Comparison of ENCODE assay signal across 23 mouse cellular contexts in the genomic region with DNA sequence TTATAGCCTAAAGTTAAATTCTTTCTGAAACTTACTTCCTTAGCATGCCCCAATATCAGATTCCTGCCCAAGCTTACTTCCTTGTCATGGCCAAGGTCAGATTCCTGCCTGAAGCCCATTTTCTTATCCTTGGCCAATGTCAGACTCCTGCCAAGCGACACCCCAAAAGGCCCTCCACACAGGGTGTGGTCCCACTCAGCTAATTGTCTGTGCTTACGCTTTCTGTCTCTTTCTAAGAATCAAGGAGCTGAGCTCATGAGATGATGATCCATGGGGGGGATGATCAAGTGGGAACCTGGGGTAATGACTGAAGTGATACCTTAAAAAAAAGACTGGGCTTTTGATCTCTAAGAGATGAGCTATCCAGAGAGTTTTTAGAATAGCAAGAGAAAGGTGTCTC. TPM values are rescaled to one million over a fixed set of nuclear protein-coding genes. Genes with fewer than 3 reads are reported as not detected.
DNase-seq lines count a peak whose midpoint lies in the region; ATAC-seq and TF ChIP-seq lines count a peak whose summit lies in the region.
"Had no signal": no experiment of that assay in that cellular context is flagged by ENCODE, and none has a peak within 500 bp of the region (broad histone marks: within the 10 kb centered on the region; RNA-seq: fewer than 3 reads in every experiment).

No protein-coding gene starts in this region.

- ATAC-seq in intestine, embryonic 14.5 days (replicated peaks; ENCODE audit: low FRiP score, low TSS enrichment, low read depth), result no peak
- ATAC-seq in intestine, postnatal 0 days, result no peak
- ATAC-seq in megakaryocyte, adult 5-6 weeks (ENCODE audit: poor library complexity, severe bottlenecking), result no peak
- ATAC-seq: forebrain, embryonic 14.5 days; forebrain, embryonic 16.5 days had no signal

- no peak overlapping the region for H3K9ac ChIP-seq in intestine, embryonic 14.5 days (ENCODE audit: low read length)
- no peak overlapping the region for H3K9ac ChIP-seq in intestine, postnatal 0 days (ENCODE audit: low read depth, low read length)
- H3K9ac ChIP-seq: embryonic facial prominence, embryonic 13.5 days; embryonic facial prominence, embryonic 15.5 days; forebrain, embryonic 12.5 days had no signal

- H3K27me3 ChIP-seq in intestine, embryonic 14.5 days (replicated peaks; ENCODE audit: control insufficient read depth, insufficient read depth, low read length), result no peaks in the 10 kb centered on the region
- no peaks in the 10 kb centered on the region for H3K27me3 ChIP-seq in intestine, postnatal 0 days (replicated peaks; ENCODE audit: control insufficient read depth, insufficient read depth, low read length)
- H3K27me3 ChIP-seq: embryonic facial prominence, embryonic 13.5 days; embryonic facial prominence, embryonic 15.5 days; forebrain, embryonic 12.5 days had no signal

- H3K36me3 ChIP-seq in intestine, embryonic 14.5 days (ENCODE audit: control insufficient read depth, insufficient read depth, low read length), result no peaks in the 10 kb centered on the region
- no peaks in the 10 kb centered on the region for H3K36me3 ChIP-seq in intestine, postnatal 0 days (ENCODE audit: control insufficient read depth, insufficient read depth)
- H3K36me3 ChIP-seq: embryonic facial prominence, embryonic 13.5 days; embryonic facial prominence, embryonic 15.5 days; forebrain, embryonic 10.5 days; forebrain, embryonic 12.5 days had no signal

- no peak overlapping the region for H3K4me3 ChIP-seq in intestine, embryonic 14.5 days (ENCODE audit: low read depth, low read length)
- H3K4me3 ChIP-seq in intestine, postnatal 0 days (ENCODE audit: low read depth, low read length), result no peak overlapping the region
- H3K4me3 ChIP-seq: embryonic facial prominence, embryonic 13.5 days; embryonic facial prominence, embryonic 15.5 days; erythroblast, embryonic 14.5 days; forebrain, embryonic 10.5 days; forebrain, embryonic 12.5 days had no signal

- H3K4me1 ChIP-seq in intestine, embryonic 14.5 days (replicated peaks; ENCODE audit: control insufficient read depth, insufficient read depth, low read length), result peaks cover 2% of the 10 kb centered on the region
- no peaks in the 10 kb centered on the region for H3K4me1 ChIP-seq in intestine, postnatal 0 days (replicated peaks; ENCODE audit: control insufficient read depth, insufficient read depth, low read length)
- H3K4me1 ChIP-seq: forebrain, embryonic 10.5 days; forebrain, embryonic 12.5 days had no signal

- no peaks in the 10 kb centered on the region for H3K9me3 ChIP-seq in intestine, embryonic 14.5 days (ENCODE audit: control insufficient read depth, low read length)
- H3K9me3 ChIP-seq in intestine, postnatal 0 days (ENCODE audit: control insufficient read depth), result no peaks in the 10 kb centered on the region
- H3K9me3 ChIP-seq: embryonic facial prominence, embryonic 13.5 days; embryonic facial prominence, embryonic 15.5 days; forebrain, embryonic 10.5 days; forebrain, embryonic 12.5 days had no signal

- 97% methylated on average over 2 of the region's 2 CpGs for WGBS in intestine, embryonic 14.5 days
- WGBS in intestine, postnatal 0 days, result 92% methylated on average over 2 of the region's 2 CpGs

- DNase-seq in intestine, embryonic 14.5 days (ENCODE audit: low spot score), result peak; percentile 45
- DNase-seq in ES-CJ7 (ENCODE audit: low read depth, low spot score), result peak; percentile 72
- DNase-seq in ZHBTc4 (ENCODE audit: low read depth, low spot score), result peak; percentile 35
- no peak for DNase-seq in layer of hippocampus, adult 11-12 months (ENCODE audit: low spot score)
- DNase-seq: adrenal gland, adult 2 months; adrenal gland, postnatal 10 days; adrenal gland, postnatal 25 days; cerebellum, adult 11 months; cerebellum, adult 18-20 months; cerebellum, adult 8-10 months; cerebellum, adult 9-11 months; cerebellum, postnatal 14 days; cerebellum, postnatal 36 days; embryo, embryonic 11 days had no signal

- no peak for TF ChIP-seq CTCF in intestine, postnatal 0 days (IDR thresholded peaks at IDR 0.05; ENCODE audit: low read depth)

- H3K27ac ChIP-seq in intestine, embryonic 14.5 days (ENCODE audit: low read depth), result no peak overlapping the region
- no peak overlapping the region for H3K27ac ChIP-seq in intestine, postnatal 0 days (ENCODE audit: low read depth, low read length)
- H3K27ac ChIP-seq: embryonic facial prominence, embryonic 13.5 days; embryonic facial prominence, embryonic 15.5 days; forebrain, embryonic 10.5 days; forebrain, embryonic 12.5 days had no signal

- H3K4me2 ChIP-seq in intestine, embryonic 14.5 days (ENCODE audit: low read length), result no peak overlapping the region
- H3K4me2 ChIP-seq in intestine, postnatal 0 days (replicated peaks; ENCODE audit: low read depth), result no peak overlapping the region
- H3K4me2 ChIP-seq: embryonic facial prominence, embryonic 13.5 days; embryonic facial prominence, embryonic 15.5 days; forebrain, embryonic 12.5 days had no signal

RNA-seq across cellular contexts. Expression of a gene that starts 42.4 kb away (rescaled TPM):
- 65.8 and 83.3 TPM in 2 replicates for polyA plus RNA-seq in intestine, embryonic 14.5 days (2014; fragmentation: Nextera tagmentation; extraction: Ambion mirVana)
- 73.1 and 73.8 TPM in 2 replicates for polyA plus RNA-seq in intestine, postnatal 0 days (2015; fragmentation: Nextera tagmentation; extraction: Ambion mirVana)
- 63.4 and 66.1 TPM in 2 replicates for total RNA-seq in megakaryocyte, adult 5-6 weeks (2015)
- total RNA-seq in megakaryocyte, adult 5-6 weeks (2017), result 100 and 106 TPM in 2 replicates

RNA-seq across cellular contexts. Expression of a gene that starts 50.2 kb away (rescaled TPM):
- polyA plus RNA-seq in intestine, embryonic 14.5 days (2014; fragmentation: Nextera tagmentation; extraction: Ambion mirVana), result 24.7 and 26.3 TPM in 2 replicates
- 75.4 and 79.3 TPM in 2 replicates for polyA plus RNA-seq in intestine, postnatal 0 days (2015; fragmentation: Nextera tagmentation; extraction: Ambion mirVana)
- 97.7 and 99.7 TPM in 2 replicates for total RNA-seq in megakaryocyte, adult 5-6 weeks (2015)
- total RNA-seq in megakaryocyte, adult 5-6 weeks (2017), result 167 and 179 TPM in 2 replicates
- polyA plus RNA-seq: erythroblast, embryonic 14.5 days had no signal
